Mouse (Mus musculus) kidney, adult 18-20 months (tissue): ENCODE measurements at regions not wholly inside any gene's neighbourhood (a gene's known extent, or its start where the extent isn't known, plus 50 kb on each side); places are given as distances from the start of the nearest gene placed in this dataset.
"Not testable (repeated sequence)": the region's sequence is repeated elsewhere in the genome, so short reads cannot be mapped to it uniquely, and the experiment has no call there.

Source experiments
- DNase-seq: peaks from one replicate; pipeline ENCODE4 v3.0.0; 2021

DNA sequence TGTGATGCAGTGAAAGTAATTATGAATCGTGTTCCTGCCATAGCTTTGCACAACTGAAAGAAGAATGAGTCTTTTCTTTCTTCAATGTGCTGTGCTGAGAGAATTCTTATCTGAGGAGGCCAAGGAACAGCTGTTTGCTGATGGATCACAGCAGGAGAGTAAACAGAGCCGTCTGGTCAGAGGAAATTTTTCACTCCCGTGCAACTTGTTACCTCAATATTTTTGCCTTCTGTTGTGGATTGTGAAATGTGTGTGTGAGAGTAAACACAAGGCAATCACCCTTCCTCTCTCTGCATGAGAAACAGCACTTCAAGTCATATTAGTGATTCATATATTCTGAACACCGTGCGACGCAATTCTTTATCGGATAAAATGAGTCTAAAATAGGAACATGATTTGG, 171.9 kb downstream of the Epm2a start:
- no peak for DNase-seq

GRCm38 (mm10) chr10:11517122-11517521, 173.9 kb downstream of the Epm2a start:
- no peak for DNase-seq

DNA sequence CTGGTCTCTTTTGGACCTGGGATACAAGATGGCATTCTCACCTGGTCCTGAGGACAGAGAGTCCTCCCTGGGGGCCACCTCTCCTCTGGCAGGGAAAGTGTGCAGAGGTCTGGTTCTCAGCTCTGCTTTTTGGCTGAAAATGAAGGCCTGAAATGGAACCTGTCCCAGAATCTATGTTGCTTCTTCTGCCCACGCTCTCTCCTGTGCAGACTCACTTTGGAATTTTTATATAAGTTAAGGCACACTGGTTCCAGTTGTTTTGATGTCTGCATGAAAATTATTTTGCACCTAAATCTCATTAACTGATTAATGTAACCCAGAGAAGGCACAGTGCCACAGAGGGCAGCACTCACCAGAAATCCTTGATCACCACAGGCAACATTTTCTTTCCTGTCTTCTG, 188.1 kb downstream of the Epm2a start:
- no peak for DNase-seq

GRCm38 (mm10) chr10:11555376-11555775, 212.2 kb downstream of the Epm2a start:
- DNase-seq, result not testable (repeated sequence)

DNA sequence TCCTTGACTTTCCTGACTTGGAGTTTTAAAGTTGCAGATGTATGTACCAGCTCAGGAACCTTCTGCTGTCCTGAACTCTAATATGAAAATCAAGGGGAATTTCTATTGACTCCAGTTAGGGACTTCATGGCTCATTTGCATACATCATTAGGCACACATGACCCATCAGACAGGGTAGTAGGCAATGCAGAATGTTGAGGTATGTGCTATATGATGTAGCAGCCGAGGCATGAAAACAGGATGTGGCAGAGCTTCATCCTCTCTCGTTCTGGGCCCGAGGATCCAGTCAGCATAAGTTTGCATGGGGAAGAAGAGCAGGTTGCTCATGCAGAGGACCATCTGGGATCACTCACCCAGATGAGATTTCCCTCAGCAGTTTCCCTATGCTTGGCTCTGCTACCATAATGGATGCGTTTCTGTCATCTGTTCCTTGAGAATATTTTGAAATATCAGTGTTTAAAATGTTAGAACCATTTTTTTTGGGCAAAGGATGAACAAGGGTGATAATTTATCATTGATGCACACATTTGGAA, 227.4 kb downstream of the Epm2a start:
- DNase-seq, result no peak

DNA sequence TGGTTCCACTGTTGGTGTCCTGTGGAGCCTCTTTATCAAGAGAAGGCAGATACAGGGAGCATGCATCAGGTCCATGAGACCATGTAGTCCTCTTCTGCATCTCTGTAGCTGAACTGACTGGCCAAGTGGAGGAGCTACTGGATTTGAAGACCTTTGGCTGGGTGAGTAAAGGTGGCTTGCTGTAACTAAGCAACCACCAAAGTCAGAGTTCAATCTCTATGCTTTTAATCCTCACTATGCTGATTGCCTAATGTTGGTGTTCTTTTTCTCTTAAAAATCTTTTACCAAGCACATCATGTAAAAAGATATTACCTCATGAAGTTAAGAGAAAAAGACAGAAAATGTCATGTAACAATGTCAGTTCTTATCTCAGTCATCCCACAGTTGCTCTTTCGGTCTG, 265.2 kb downstream of the Epm2a start:
- DNase-seq, result no peak

GRCm38 (mm10) chr10:11609092-11609491, 265.9 kb downstream of the Epm2a start:
- not testable (repeated sequence) for DNase-seq

DNA sequence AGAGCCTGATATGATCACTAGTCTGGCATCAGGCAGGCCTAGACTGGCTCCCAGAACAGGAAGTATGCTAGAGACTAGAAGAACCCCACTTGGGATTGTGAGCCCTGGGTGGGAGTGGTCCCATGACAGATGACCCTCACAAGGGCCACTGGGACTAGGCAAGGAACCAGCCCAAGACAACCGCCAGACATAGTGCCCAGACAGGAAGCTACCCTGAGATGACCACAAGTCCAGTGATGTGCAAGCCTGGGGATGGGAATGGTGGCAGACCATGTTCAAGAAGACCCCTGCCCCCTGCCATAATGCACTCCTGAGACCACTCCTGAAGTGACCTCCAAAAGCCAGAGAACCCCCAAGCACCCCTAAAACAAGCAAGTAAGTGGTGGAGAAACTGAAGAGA, 304.9 kb downstream of the Epm2a start:
- DNase-seq, result no peak

- no peak for DNase-seq
Measured at GRCm38 (mm10) chr10:11660056-11660770, 317.0 kb downstream of the Epm2a start.

DNA sequence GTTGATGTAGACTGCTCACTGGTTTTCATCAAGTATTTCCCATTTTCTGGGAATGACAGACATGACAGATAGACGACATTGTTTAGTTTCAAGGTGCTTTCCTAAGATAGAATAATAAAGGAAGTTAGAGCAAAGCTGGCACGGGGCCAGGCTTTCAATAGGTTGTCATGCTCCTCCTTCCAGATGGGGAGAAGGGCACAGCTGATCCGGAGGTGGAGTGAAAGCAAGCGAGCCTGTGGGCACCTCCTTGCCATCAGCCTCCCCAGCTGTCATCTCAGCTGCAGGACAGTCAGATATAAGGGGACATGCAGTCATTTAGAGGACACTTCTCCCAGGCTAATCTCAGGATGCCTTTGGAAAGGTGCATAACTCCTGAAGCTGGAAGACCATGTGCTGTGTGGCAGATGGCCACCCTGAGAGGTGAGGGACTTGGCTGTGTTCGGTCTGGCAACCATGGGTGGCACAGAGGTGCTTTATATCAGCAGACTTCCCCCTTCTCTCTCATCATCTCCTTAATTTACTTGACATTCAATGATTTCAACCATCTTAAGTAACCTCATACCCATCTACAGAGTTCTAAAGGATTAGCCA, 318.6 kb downstream of the Epm2a start:
- DNase-seq, result no peak

DNA sequence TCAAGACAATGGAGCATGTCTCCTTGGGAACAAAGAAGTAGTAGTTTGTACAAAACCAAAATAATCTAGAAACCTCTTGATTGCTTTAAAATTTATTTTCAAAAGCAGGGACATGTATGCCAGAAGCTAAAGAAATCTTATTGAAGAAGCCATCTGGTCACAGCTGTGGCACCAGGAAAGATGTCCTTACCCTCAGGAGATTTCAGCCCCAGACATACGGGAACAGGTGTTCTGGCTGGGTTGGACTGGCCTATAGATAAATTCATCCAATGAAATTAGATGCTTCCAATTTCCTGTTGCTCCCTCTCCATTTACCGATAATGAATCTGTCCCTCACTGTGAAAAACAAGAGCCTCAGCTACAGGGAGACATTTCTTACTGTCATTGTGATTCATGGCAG, 366.5 kb downstream of the Epm2a start:
- no peak for DNase-seq

- no peak for DNase-seq
Measured at GRCm38 (mm10) chr10:11724775-11725174, 381.6 kb downstream of the Epm2a start.

DNA sequence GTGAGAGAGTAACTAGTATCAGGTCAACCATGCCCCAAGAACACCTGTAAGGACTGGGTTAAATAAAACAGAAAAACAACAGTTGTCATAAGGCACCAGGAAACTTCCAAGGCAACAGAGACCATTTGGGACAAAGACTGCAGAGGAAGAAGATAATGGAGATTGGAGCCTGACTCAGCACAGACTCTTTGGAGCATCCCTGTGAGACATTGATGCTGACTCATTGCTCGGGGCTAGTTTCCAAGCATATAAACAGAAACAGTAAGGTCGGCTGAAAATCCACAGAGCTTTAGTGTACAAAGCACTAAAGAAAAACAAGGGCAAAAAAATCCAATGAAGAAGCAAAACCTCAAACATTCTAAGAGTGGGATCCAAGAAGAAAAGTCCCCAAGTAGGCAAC, 386.3 kb downstream of the Epm2a start:
- DNase-seq, result no peak

GRCm38 (mm10) chr10:11739574-11740368, 396.6 kb downstream of the Epm2a start:
- no peak for DNase-seq

GRCm38 (mm10) chr10:11745587-11745986, 402.4 kb downstream of the Epm2a start:
- DNase-seq, result no peak

- DNase-seq, result no peak
Measured at GRCm38 (mm10) chr10:11746959-11747358, 403.8 kb downstream of the Epm2a start.

GRCm38 (mm10) chr10:11755105-11755730, 412.0 kb downstream of the Epm2a start:
- DNase-seq, result no peak

GRCm38 (mm10) chr10:11777894-11778293, 434.7 kb downstream of the Epm2a start:
- no peak for DNase-seq

- no peak for DNase-seq
Measured at GRCm38 (mm10) chr10:11780302-11780701, 437.1 kb downstream of the Epm2a start.

GRCm38 (mm10) chr10:11787240-11787639, 444.0 kb downstream of the Epm2a start:
- no peak for DNase-seq

DNA sequence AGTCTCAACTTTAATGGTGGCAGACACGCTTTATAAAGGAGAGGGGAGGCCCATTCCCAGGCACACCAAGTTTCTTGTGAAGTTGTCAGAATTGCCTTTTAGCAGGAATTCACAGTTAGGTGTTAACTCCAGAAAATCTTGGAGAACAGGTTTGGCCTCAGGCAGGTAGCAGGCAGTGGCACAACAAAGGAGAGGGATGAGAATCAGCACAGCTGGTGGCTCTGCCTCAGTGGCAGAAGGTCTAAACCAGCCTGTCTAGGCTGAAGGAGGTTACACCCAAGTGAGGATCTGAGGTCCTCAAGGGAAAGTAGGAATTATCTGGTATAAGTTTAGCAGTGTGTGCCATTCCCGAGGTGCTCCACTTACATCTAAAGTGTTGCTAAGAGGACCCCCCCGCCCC, 456.3 kb downstream of the Epm2a start:
- DNase-seq, result no peak

DNA sequence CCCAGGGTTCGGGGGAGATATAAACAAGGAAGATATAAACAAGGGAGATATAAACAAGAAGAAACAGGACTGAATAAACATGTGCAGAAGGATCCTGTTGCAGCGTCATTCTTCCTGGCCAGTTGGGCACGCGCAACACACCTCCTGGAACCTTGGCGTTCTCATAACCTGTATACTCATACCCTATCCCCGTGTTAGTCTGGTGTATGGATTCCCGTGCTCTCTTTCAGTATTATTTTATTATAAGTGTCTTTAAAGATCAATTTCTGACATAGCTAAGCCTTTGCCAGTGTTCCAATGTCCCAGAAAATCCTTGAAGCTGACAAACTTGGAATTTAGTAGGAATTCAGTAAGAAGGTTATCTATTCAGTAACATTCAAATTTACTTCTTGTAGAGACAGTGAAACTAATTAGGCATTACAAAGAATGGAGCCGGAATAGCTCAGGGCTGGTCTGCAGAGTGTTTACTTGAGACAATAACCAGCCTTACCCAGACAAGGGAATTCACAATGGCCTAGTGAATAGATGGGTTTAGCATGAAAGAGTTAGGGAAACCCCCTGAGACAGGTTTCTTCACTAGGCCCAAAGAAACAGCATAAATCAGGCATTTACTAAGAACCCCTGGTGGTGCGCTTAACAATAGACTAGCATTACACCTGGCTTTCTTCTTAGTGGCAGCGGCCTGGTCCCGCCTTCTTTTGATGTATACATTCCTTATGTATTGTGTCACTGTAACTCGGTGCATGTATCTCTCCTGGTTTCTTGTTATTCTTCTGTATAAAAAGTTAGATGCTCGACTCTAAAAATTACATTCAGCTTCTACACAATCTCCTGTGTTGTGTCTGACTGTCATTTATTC, 458.4 kb downstream of the Epm2a start:
- not testable (repeated sequence) for DNase-seq
